Mouse (Mus musculus) right cerebral cortex, postnatal 25 days (tissue): ENCODE measurements at regions not wholly inside any gene's neighbourhood (a gene's known extent, or its start where the extent isn't known, plus 50 kb on each side); places are given as distances from the start of the nearest gene placed in this dataset.

Experiments
- DNase-seq: peaks from one replicate; pipeline ENCODE4 v3.0.0; 2022

DNA sequence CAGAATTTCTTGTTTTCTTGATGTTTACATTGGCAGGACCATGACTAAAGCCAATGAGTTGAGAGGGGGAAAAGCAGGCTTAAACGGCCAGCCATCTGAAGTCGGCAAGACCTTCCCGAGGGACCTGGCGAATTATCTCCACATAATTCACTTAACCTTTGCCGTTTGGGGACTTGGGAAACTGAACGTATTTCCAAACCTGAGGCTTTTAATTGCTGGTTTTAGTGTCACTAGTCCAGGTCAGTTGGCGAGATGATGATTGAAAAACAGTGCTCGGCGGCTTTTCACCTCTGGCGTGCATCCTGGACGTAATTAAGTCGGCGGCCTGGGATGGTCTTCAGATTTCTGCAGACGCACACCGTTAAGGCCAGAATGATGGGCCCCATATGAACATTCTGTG is 66.9 kb upstream of the Atp5g3 start:
- no peak for DNase-seq

DNA sequence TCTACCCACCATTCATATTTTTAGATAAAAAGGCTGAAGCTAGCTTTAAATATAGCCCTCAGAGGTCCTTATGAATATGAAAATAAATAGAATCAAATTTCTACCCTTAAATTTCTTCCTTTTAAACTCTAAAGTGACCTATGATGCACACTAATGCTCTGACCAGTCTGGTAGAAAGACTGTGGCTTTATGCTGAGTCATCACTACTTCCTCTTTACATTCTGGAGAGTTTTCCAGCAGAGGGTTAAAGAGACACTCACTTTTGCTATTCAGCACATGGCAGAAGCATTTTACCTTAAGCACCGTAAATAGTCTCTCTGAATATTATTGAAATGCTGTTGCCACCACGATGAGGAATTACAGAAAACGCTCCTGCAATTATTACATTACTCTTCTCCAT is 62.6 kb upstream of the Atp5g3 start:
- no peak for DNase-seq

DNA sequence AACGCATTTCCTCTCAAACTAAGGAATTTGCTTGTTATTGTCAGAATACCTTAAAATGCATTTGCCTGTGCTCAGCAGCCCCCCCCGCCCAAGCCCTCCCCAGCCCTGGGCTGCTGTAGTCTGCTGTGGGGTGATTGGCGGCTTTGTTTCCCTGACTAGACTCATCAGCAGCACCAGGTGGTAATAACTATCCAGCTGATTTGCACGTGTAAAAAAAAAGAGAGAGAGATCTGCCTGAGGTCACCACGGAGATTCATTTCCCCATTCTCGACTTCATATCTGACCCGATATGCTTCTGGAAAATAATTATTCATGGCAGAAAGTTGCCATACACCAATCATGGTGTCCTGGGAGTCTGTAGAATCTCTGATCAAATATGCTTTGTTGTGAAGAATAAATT is 56.5 kb upstream of the Atp5g3 start:
- no peak for DNase-seq

GRCm38 (mm10) chr2:73965595-73965994 is 54.5 kb upstream of the Atp5g3 start:
- no peak for DNase-seq
